Mouse (Mus musculus) myocyte (in vitro differentiated cells): ENCODE data around the gene Tmx4. TPM values are rescaled to one million over a fixed set of nuclear protein-coding genes. Genes with fewer than 3 reads are reported as not detected.

ENCODE experiments used
- H3K27me3 ChIP-seq: one replicate; pipeline ENCODE4 v1.6.1; 2011; ENCODE audit not compliant: control insufficient read depth, insufficient read depth, insufficient read length
- H3K36me3 ChIP-seq: one replicate; pipeline ENCODE4 v1.6.1; 2011; ENCODE audit not compliant: control insufficient read depth, insufficient read depth
- H3K4me2 ChIP-seq: one replicate; pipeline ENCODE4 v1.6.1; 2011; ENCODE audit warnings: low read depth, control low read depth
- H3K4me3 ChIP-seq: one replicate; pipeline ENCODE4 v1.5.1; 2011; ENCODE audit warnings: mild to moderate bottlenecking, control low read depth, moderate library complexity
- H3K79me2 ChIP-seq: one replicate; pipeline ENCODE4 v1.6.1; 2011; ENCODE audit not compliant: control insufficient read depth, insufficient read depth
- H3ac ChIP-seq: one replicate; pipeline ENCODE4 v1.6.1; 2011; ENCODE audit not compliant: control insufficient read depth, insufficient read length
- CEBPB ChIP-seq: IDR thresholded peaks from 2 replicates; pipeline ENCODE4 v1.6.1; 2011; ENCODE audit warnings: mild to moderate bottlenecking, moderate library complexity; ENCODE audit not compliant: poor library complexity, insufficient read depth, severe bottlenecking
- E2F4 ChIP-seq: IDR thresholded peaks from one replicate; pipeline ENCODE4 v1.6.1; 2011; ENCODE audit warnings: mild to moderate bottlenecking, control low read depth, moderate library complexity; ENCODE audit not compliant: insufficient read depth
- MAX ChIP-seq: IDR thresholded peaks from one replicate; pipeline ENCODE4 v1.6.1; 2011; ENCODE audit warnings: low read depth, mild to moderate bottlenecking, control low read depth
- MYOD1 ChIP-seq, 3 experiments: IDR thresholded peaks; one replicate each; pipeline ENCODE4 v1.6.1; 2011; ENCODE audit warnings: control low read depth in 2 of 3, low read depth in 2 of 3, mild to moderate bottlenecking in 2 of 3, moderate library complexity in 1 of 3; ENCODE audit not compliant: insufficient read length in 2 of 3, control insufficient read depth in 1 of 3
- MYOG ChIP-seq, 3 experiments: IDR thresholded peaks; one replicate each; pipeline ENCODE4 v1.6.1; 2011; ENCODE audit warnings: control low read depth in 2 of 3, low read depth in 2 of 3, mild to moderate bottlenecking in 2 of 3; ENCODE audit not compliant: insufficient read length in 2 of 3, control insufficient read depth in 1 of 3, insufficient read depth in 1 of 3
- POLR2A ChIP-seq: IDR thresholded peaks from one replicate; pipeline ENCODE4 v1.6.1; 2011; ENCODE audit warnings: low read depth, mild to moderate bottlenecking, control low read depth, moderate library complexity; ENCODE audit not compliant: insufficient read length
- POLR2AphosphoS2 ChIP-seq: IDR thresholded peaks from one replicate; pipeline ENCODE4 v1.6.1; 2011; ENCODE audit warnings: low read depth, control low read depth; ENCODE audit not compliant: insufficient read length
- REST ChIP-seq: IDR thresholded peaks from one replicate; pipeline ENCODE4 v1.6.1; 2011; ENCODE audit warnings: mild to moderate bottlenecking, control low read depth, moderate library complexity; ENCODE audit not compliant: insufficient read depth, insufficient read length
- SRF ChIP-seq: IDR thresholded peaks from one replicate; pipeline ENCODE4 v1.6.1; 2011; ENCODE audit warnings: low read depth; ENCODE audit not compliant: control insufficient read depth, insufficient read length
- TCF12 ChIP-seq: IDR thresholded peaks from one replicate; pipeline ENCODE4 v1.6.1; 2011; ENCODE audit warnings: mild to moderate bottlenecking, control low read depth; ENCODE audit not compliant: poor library complexity, insufficient read depth, severe bottlenecking
- TCF3 ChIP-seq: IDR thresholded peaks from one replicate; pipeline ENCODE4 v1.6.1; 2011; ENCODE audit warnings: low read depth, control low read depth; ENCODE audit not compliant: insufficient read length
- USF1 ChIP-seq: IDR thresholded peaks from one replicate; pipeline ENCODE4 v1.6.1; 2011; ENCODE audit warnings: low read depth, mild to moderate bottlenecking, control low read depth, moderate library complexity
- polyA plus RNA-seq: library from polyadenylated mRNA; unstranded; fragments of >200 nt; fragmentation: generic; extraction: Trizol; gene quantifications from one replicate; pipeline ENCODE4 v1.2.1, GENCODE M21; 2012; ENCODE audit warnings: missing spikeins

Tmx4 gene
- polyA plus RNA-seq, 1 experiment, result 9.5 TPM

- no peak overlapping the region for H3K4me3 ChIP-seq
- no peaks in the 10 kb centered on the region for H3K79me2 ChIP-seq
- TF ChIP-seq POLR2AphosphoS2 (no peak), USF1 (no peak), SRF (no peak), MYOG (IDR thresholded peaks at IDR 0.05; ENCODE audit: control insufficient read depth in 1 of 3, insufficient read depth in 1 of 3, insufficient read length in 2 of 3, low read depth in 2 of 3) (no peak), MAX (no peak), TCF12 (no peak), E2F4 (no peak), TCF3 (no peak), POLR2A (no peak), CEBPB (no peak), MYOD1 (IDR thresholded peaks at IDR 0.05; ENCODE audit: control insufficient read depth in 1 of 3, insufficient read length in 2 of 3, low read depth in 2 of 3) (no peak), REST (no peak)
- no peaks in the 10 kb centered on the region for H3K27me3 ChIP-seq
- H3ac ChIP-seq, result no peak overlapping the region
- H3K36me3 ChIP-seq, result no peaks in the 10 kb centered on the region
- H3K4me2 ChIP-seq, result no peak overlapping the region
These were observed 91.6 kb downstream of the Tmx4 start for GRCm38 (mm10) chr2:134552358-134552757.

GRCm38 (mm10) chr2:134549770-134550169 is 94.2 kb downstream of the Tmx4 start:
- Histone ChIP-seq H3K36me3 (no peaks in the 10 kb centered on the region), H3K27me3 (no peaks in the 10 kb centered on the region), H3K4me3 (no peak overlapping the region), H3K79me2 (no peaks in the 10 kb centered on the region), H3K4me2 (peak overlapping the region; percentile 57), H3ac (no peak overlapping the region)
- TF ChIP-seq TCF3 (no peak), CEBPB (no peak), TCF12 (no peak)

GRCm38 (mm10) chr2:134545116-134545515 is 98.8 kb downstream of the Tmx4 start:
- no peaks in the 10 kb centered on the region for H3K79me2 ChIP-seq
- peak overlapping the region; percentile 70 for H3K4me2 ChIP-seq
- H3K4me3 ChIP-seq, result no peak overlapping the region
- no peaks in the 10 kb centered on the region for H3K36me3 ChIP-seq
- no peak for TF ChIP-seq CEBPB
- TF ChIP-seq MYOG (IDR thresholded peaks at IDR 0.05; ENCODE audit: control insufficient read depth in 1 of 3, insufficient read depth in 1 of 3, insufficient read length in 2 of 3, low read depth in 2 of 3), result no peak
- no peak for TF ChIP-seq MYOD1 (IDR thresholded peaks at IDR 0.05; ENCODE audit: control insufficient read depth in 1 of 3, insufficient read length in 2 of 3, low read depth in 2 of 3)
- no peak for TF ChIP-seq POLR2AphosphoS2
- TF ChIP-seq USF1, result no peak
- no peak for TF ChIP-seq REST
- TF ChIP-seq POLR2A, result no peak
- TF ChIP-seq E2F4, result no peak
- no peak for TF ChIP-seq TCF3
- no peaks in the 10 kb centered on the region for H3K27me3 ChIP-seq
- no peak overlapping the region for H3ac ChIP-seq

- Histone ChIP-seq H3K4me3 (no peak overlapping the region), H3K36me3 (no peaks in the 10 kb centered on the region), H3ac (no peak overlapping the region), H3K79me2 (no peaks in the 10 kb centered on the region), H3K4me2 (peak overlapping the region; percentile 70), H3K27me3 (no peaks in the 10 kb centered on the region)
- TF ChIP-seq E2F4 (no peak), MYOG (IDR thresholded peaks at IDR 0.05; ENCODE audit: control insufficient read depth in 1 of 3, insufficient read depth in 1 of 3, insufficient read length in 2 of 3, low read depth in 2 of 3) (no peak), POLR2AphosphoS2 (no peak), TCF3 (no peak), CEBPB (no peak), POLR2A (no peak), REST (no peak), TCF12 (no peak), MYOD1 (IDR thresholded peaks at IDR 0.05; ENCODE audit: control insufficient read depth in 1 of 3, insufficient read length in 2 of 3, low read depth in 2 of 3) (no peak), MAX (no peak), SRF (no peak), USF1 (no peak)
These were observed 99.5 kb downstream of the Tmx4 start for GRCm38 (mm10) chr2:134544321-134545065.

Other genes starting within 250 kb of the Tmx4 start
- gene Hao1, start 89.8 kb downstream of the Tmx4 start, polyA plus RNA-seq, result 0.13 TPM
- gene Plcb1, start 141.9 kb upstream of the Tmx4 start, polyA plus RNA-seq, result 0.76 TPM